Mouse (Mus musculus): ENCODE data around the gene Gm5142. TPM values are rescaled to one million over a fixed set of nuclear protein-coding genes. Genes with fewer than 3 reads are reported as not detected.

Gene Gm5142
- polyA plus RNA-seq, 1 experiment, result 0.23 TPM

DNA sequence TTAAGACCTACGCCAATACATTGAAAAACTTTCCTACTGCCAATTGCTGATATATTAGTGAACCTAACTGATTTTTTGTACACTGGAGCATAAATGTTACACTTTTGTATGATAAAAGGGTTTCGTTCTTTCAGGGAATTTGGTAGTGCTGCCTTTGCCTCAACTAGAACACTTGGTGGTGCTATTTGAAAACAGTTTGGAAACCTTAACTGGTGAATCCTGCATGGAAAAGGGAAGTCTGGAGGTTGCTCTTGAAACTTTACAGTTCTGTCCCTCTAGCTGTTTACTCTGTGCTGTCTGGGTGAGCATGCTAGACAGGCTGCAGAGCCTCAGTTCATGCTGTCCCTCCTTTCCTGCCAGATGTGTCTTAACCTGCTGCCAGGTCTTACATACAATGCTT, 23.0 kb downstream of the Gm5142 start:
- no peak overlapping the region for H3K4me3 ChIP-seq (ENCODE audit: insufficient read depth, low read depth, low read length)
- TF ChIP-seq POLR2A (IDR thresholded peaks at IDR 0.05; ENCODE audit: low read depth, low read length) (no peak), CTCF (conservative IDR thresholded peaks at IDR 0.05; ENCODE audit: insufficient read depth, insufficient read length, low read depth, low read length) (peak; percentile 30; the same call in 1 of the 2 replicates)
- no peak overlapping the region for H3K27ac ChIP-seq (ENCODE audit: insufficient read depth, low read depth, low read length)
- DNase-seq, result peak; percentile 38
- H3K4me1 ChIP-seq (ENCODE audit: control insufficient read depth, insufficient read depth, low read length), result peaks cover 7% of the 10 kb centered on the region; the same call in 1 of the 2 replicates
- 72% methylated on average over 2 of the region's 2 CpGs for WGBS
- no peaks in the 10 kb centered on the region for H3K36me3 ChIP-seq (ENCODE audit: control insufficient read depth, insufficient read depth, low read length)
- no peaks in the 10 kb centered on the region for H3K27me3 ChIP-seq (replicated peaks; ENCODE audit: control insufficient read depth, insufficient read depth, low read length)

GRCm38 (mm10) chr14:59142793-59143192, 35.8 kb downstream of the Gm5142 start, which contains the start of gene 1700129C05Rik:
1700129C05Rik (minus strand) TSS chr14:59142893.
- Histone ChIP-seq H3K4me3 (ENCODE audit: insufficient read depth, low read depth, low read length) (no peak within 1 kb of the TSS), H3K36me3 (ENCODE audit: control insufficient read depth, insufficient read depth, low read length) (no peaks in the 10 kb centered on the region), H3K27me3 (replicated peaks; ENCODE audit: control insufficient read depth, insufficient read depth, low read length) (no peaks in the 10 kb centered on the region), H3K27ac (ENCODE audit: insufficient read depth, low read depth, low read length) (no peak within 1 kb of the TSS), H3K4me1 (ENCODE audit: control insufficient read depth, insufficient read depth, low read length) (no peaks in the 10 kb centered on the region)
- no peak for DNase-seq
- TF ChIP-seq POLR2A (IDR thresholded peaks at IDR 0.05; ENCODE audit: low read depth, low read length), result no peak
- TF ChIP-seq CTCF (conservative IDR thresholded peaks at IDR 0.05; ENCODE audit: insufficient read depth, insufficient read length, low read depth, low read length), result no peak
- WGBS, result 95% methylated on average over 4 of the region's 4 CpGs

DNA sequence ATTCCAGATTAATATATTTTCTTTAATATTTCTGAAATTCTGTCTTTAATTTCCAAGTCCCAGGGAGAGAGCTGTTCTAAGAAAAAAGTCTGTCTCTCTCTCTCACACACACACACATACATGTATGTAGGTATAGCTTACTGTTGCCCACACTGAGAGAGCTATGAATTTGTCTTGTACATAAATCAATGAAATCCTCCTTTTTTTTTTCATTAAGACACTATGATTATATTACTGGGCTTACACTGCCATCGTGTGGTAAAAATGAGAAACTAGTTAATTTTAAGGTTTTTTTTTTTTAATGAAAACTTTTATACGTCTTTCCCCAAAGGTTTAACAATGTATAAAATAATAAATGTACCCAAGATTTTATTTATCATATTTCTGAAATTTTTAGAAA, 64.3 kb downstream of the Gm5142 start:
- TF ChIP-seq CTCF (conservative IDR thresholded peaks at IDR 0.05; ENCODE audit: insufficient read depth, insufficient read length, low read depth, low read length) (no peak), POLR2A (IDR thresholded peaks at IDR 0.05; ENCODE audit: low read depth, low read length) (no peak)
- WGBS, result 2% methylated on average over 2 of the region's 2 CpGs
- peak; percentile 4 for DNase-seq

More for the DNA sequence above, 64.3 kb downstream of the Gm5142 start:
- Histone ChIP-seq H3K4me1 (ENCODE audit: control insufficient read depth, insufficient read depth, low read length) (no peaks in the 10 kb centered on the region), H3K36me3 (ENCODE audit: control insufficient read depth, insufficient read depth, low read length) (no peaks in the 10 kb centered on the region), H3K4me3 (ENCODE audit: insufficient read depth, low read depth, low read length) (no peak overlapping the region), H3K27ac (ENCODE audit: insufficient read depth, low read depth, low read length) (no peak overlapping the region), H3K27me3 (replicated peaks; ENCODE audit: control insufficient read depth, insufficient read depth, low read length) (no peaks in the 10 kb centered on the region)

Other genes starting within 250 kb of the Gm5142 start
- 0.24 TPM in 1 of 2 replicates, not detected in the other for gene 1700129C05Rik, start 35.9 kb downstream of the Gm5142 start, polyA plus RNA-seq (2012; rRNA removed)
- gene Rcbtb1, start 22.5 kb upstream of the Gm5142 start, polyA plus RNA-seq (2012; rRNA removed), result 11.9 and 13.2 TPM in 2 replicates
- gene Gm6904, start 81.5 kb upstream of the Gm5142 start, polyA plus RNA-seq (2012; rRNA removed), result 0.11 TPM in 1 of 2 replicates, not detected in the other
- gene Phf11a, start 118.8 kb upstream of the Gm5142 start, polyA plus RNA-seq (2012; rRNA removed), result 0.50 and 0.94 TPM in 2 replicates
- gene Phf11b, start 162.6 kb upstream of the Gm5142 start, polyA plus RNA-seq (2012; rRNA removed), result 1.1 and 2.3 TPM in 2 replicates
- 6.3 and 8.0 TPM in 2 replicates for gene Phf11d, start 186.7 kb upstream of the Gm5142 start, polyA plus RNA-seq (2012; rRNA removed)
- gene Phf11c, start 216.6 kb upstream of the Gm5142 start, polyA plus RNA-seq (2012; rRNA removed), result 0.52 and 0.77 TPM in 2 replicates